Mouse (Mus musculus): ENCODE measurements around the gene Kifc5b. TPM values are rescaled to one million over a fixed set of nuclear protein-coding genes. Genes with fewer than 3 reads are reported as not detected.

Gene Kifc5b
- polyA plus RNA-seq (2015; fragmentation: Nextera tagmentation; extraction: Ambion mirVana), result 4.2 and 4.4 TPM in 2 replicates

- peak; percentile 99 for ATAC-seq
- H3K27ac ChIP-seq, result no peak within 1 kb of the TSS
- under 1% methylated on average over 61 of the region's 72 CpGs for WGBS
These were observed at the start of gene Kifc5b for GRCm38 (mm10) chr17:26916711-26917482. Gene Kifc5b, plus strand, starts transcription at chr17:26917091.

GRCm38 (mm10) chr17:26868756-26869155 lies 48.1 kb upstream of the Kifc5b start:
- H3K4me3 ChIP-seq (replicated peaks), result no peak overlapping the region
- WGBS, result 41% methylated on average over 5 of the region's 5 CpGs
- no peak overlapping the region for H3K27ac ChIP-seq
- no peaks in the 10 kb centered on the region for H3K9me3 ChIP-seq
- no peak overlapping the region for H3K4me2 ChIP-seq (replicated peaks)
- no peak for ATAC-seq
- H3K36me3 ChIP-seq, result no peaks in the 10 kb centered on the region
- no peak overlapping the region for H3K9ac ChIP-seq (replicated peaks)
- H3K4me1 ChIP-seq (replicated peaks), result no peaks in the 10 kb centered on the region
- H3K27me3 ChIP-seq, result no peaks in the 10 kb centered on the region

More at GRCm38 (mm10) chr17:26916711-26917482, at the start of gene Kifc5b:
- Histone ChIP-seq H3K4me2 (replicated peaks) (peak within 1 kb of the TSS; percentile 77), H3K4me3 (replicated peaks) (peak within 1 kb of the TSS; percentile 69), H3K36me3 (0 out of 2 replicates have a peak, but pooled peaks cover 9% of the 10 kb centered on the region), H3K9ac (replicated peaks) (peak within 1 kb of the TSS; percentile 67), H3K9me3 (no peaks in the 10 kb centered on the region), H3K4me1 (replicated peaks) (peaks cover 13% of the 10 kb centered on the region), H3K27me3 (no peaks in the 10 kb centered on the region)

GRCm38 (mm10) chr17:26872870-26873269 lies 44.0 kb upstream of the Kifc5b start:
- Histone ChIP-seq H3K27me3 (no peaks in the 10 kb centered on the region), H3K9me3 (no peaks in the 10 kb centered on the region), H3K9ac (replicated peaks) (no peak overlapping the region), H3K27ac (no peak overlapping the region), H3K4me1 (replicated peaks) (no peaks in the 10 kb centered on the region), H3K4me3 (replicated peaks) (no peak overlapping the region), H3K36me3 (no peaks in the 10 kb centered on the region), H3K4me2 (replicated peaks) (no peak overlapping the region)
- ATAC-seq, result no peak
- 73% methylated on average over 3 of the region's 3 CpGs for WGBS

- Histone ChIP-seq H3K4me3 (replicated peaks) (no peak overlapping the region), H3K9ac (replicated peaks) (no peak overlapping the region), H3K27me3 (no peaks in the 10 kb centered on the region), H3K4me1 (replicated peaks) (no peaks in the 10 kb centered on the region), H3K4me2 (replicated peaks) (no peak overlapping the region), H3K9me3 (peaks cover 1% of the 10 kb centered on the region), H3K27ac (no peak overlapping the region), H3K36me3 (no peaks in the 10 kb centered on the region)
- 77% methylated on average over 8 of the region's 8 CpGs for WGBS
- no peak for ATAC-seq
These were observed 43.4 kb upstream of the Kifc5b start for GRCm38 (mm10) chr17:26873502-26873901.

GRCm38 (mm10) chr17:26874542-26874941 lies 42.3 kb upstream of the Kifc5b start:
- no peak for ATAC-seq
- no peak overlapping the region for H3K27ac ChIP-seq
- 75% methylated on average over 11 of the region's 11 CpGs for WGBS

GRCm38 (mm10) chr17:26877927-26878326 lies 39.0 kb upstream of the Kifc5b start:
- no peak overlapping the region for H3K27ac ChIP-seq
- H3K4me3 ChIP-seq (replicated peaks), result no peak overlapping the region
- ATAC-seq, result no peak
- peaks cover 7% of the 10 kb centered on the region for H3K9me3 ChIP-seq
- H3K9ac ChIP-seq (replicated peaks), result no peak overlapping the region
- H3K36me3 ChIP-seq, result no peaks in the 10 kb centered on the region
- no peaks in the 10 kb centered on the region for H3K27me3 ChIP-seq
- no peaks in the 10 kb centered on the region for H3K4me1 ChIP-seq (replicated peaks)
- WGBS, result 87% methylated on average over 7 of the region's 7 CpGs
- no peak overlapping the region for H3K4me2 ChIP-seq (replicated peaks)

More at GRCm38 (mm10) chr17:26874542-26874941, 42.3 kb upstream of the Kifc5b start:
- Histone ChIP-seq H3K36me3 (no peaks in the 10 kb centered on the region), H3K4me1 (replicated peaks) (no peaks in the 10 kb centered on the region), H3K4me2 (replicated peaks) (no peak overlapping the region), H3K4me3 (replicated peaks) (no peak overlapping the region), H3K27me3 (no peaks in the 10 kb centered on the region), H3K9ac (replicated peaks) (no peak overlapping the region), H3K9me3 (peaks cover 7% of the 10 kb centered on the region)

GRCm38 (mm10) chr17:26879235-26879634 lies 37.7 kb upstream of the Kifc5b start:
- Histone ChIP-seq H3K9ac (replicated peaks) (no peak overlapping the region), H3K27ac (no peak overlapping the region), H3K9me3 (peaks cover 7% of the 10 kb centered on the region), H3K36me3 (no peaks in the 10 kb centered on the region), H3K4me2 (replicated peaks) (no peak overlapping the region), H3K4me3 (replicated peaks) (no peak overlapping the region), H3K27me3 (0 out of 2 replicates have a peak, but pooled peaks cover 6% of the 10 kb centered on the region), H3K4me1 (replicated peaks) (no peaks in the 10 kb centered on the region; the same call in 1 of the 2 replicates)
- ATAC-seq, result no peak
- WGBS, result 91% methylated on average over 6 of the region's 6 CpGs

- H3K27me3 ChIP-seq, result peaks cover 19% of the 10 kb centered on the region
- H3K9me3 ChIP-seq, result peaks cover 7% of the 10 kb centered on the region
- H3K4me3 ChIP-seq (replicated peaks), result no peak overlapping the region
- WGBS, result 85% methylated on average over 1 of the region's 1 CpGs
- no peak overlapping the region for H3K9ac ChIP-seq (replicated peaks)
- no peak overlapping the region for H3K4me2 ChIP-seq (replicated peaks)
- H3K4me1 ChIP-seq (replicated peaks), result peaks cover 18% of the 10 kb centered on the region
- no peak overlapping the region for H3K27ac ChIP-seq
- no peaks in the 10 kb centered on the region for H3K36me3 ChIP-seq
- ATAC-seq, result no peak
These were observed 34.2 kb upstream of the Kifc5b start for GRCm38 (mm10) chr17:26882706-26883105.

- H3K4me2 ChIP-seq (replicated peaks), result no peak overlapping the region
- H3K9ac ChIP-seq (replicated peaks), result no peak overlapping the region
- H3K36me3 ChIP-seq, result no peaks in the 10 kb centered on the region
- H3K4me3 ChIP-seq (replicated peaks), result no peak overlapping the region
- 80% methylated on average over 6 of the region's 6 CpGs for WGBS
- H3K27ac ChIP-seq, result no peak overlapping the region
- H3K9me3 ChIP-seq, result peaks cover 5% of the 10 kb centered on the region
- no peak for ATAC-seq
- peaks cover 20% of the 10 kb centered on the region for H3K27me3 ChIP-seq
- peaks cover 18% of the 10 kb centered on the region for H3K4me1 ChIP-seq (replicated peaks)
These were observed 33.3 kb upstream of the Kifc5b start for GRCm38 (mm10) chr17:26883585-26883984.

- 23% methylated on average over 25 of the region's 25 CpGs for WGBS
- ATAC-seq, result 0 out of 2 replicates have a peak, but pooled peaks have one; percentile 48
These were observed 31.6 kb upstream of the Kifc5b start for GRCm38 (mm10) chr17:26884995-26885926.

GRCm38 (mm10) chr17:26886047-26886749 lies 30.7 kb upstream of the Kifc5b start:
- Histone ChIP-seq H3K9me3 (no peaks in the 10 kb centered on the region), H3K9ac (replicated peaks) (no peak overlapping the region; the same call in 1 of the 2 replicates), H3K36me3 (no peaks in the 10 kb centered on the region), H3K27ac (no peak overlapping the region), H3K4me1 (replicated peaks) (peaks cover 18% of the 10 kb centered on the region), H3K4me3 (replicated peaks) (peak overlapping the region; percentile 41), H3K4me2 (replicated peaks) (peak overlapping the region; percentile 61), H3K27me3 (peaks cover 20% of the 10 kb centered on the region)
- ATAC-seq, result peak; percentile 92
- 10% methylated on average over 30 of the region's 30 CpGs for WGBS

More at GRCm38 (mm10) chr17:26884995-26885926, 31.6 kb upstream of the Kifc5b start:
- Histone ChIP-seq H3K9ac (replicated peaks) (peak overlapping the region; percentile 48), H3K27ac (no peak overlapping the region), H3K36me3 (no peaks in the 10 kb centered on the region), H3K4me1 (replicated peaks) (peaks cover 18% of the 10 kb centered on the region), H3K27me3 (peaks cover 20% of the 10 kb centered on the region), H3K4me2 (replicated peaks) (peak overlapping the region; percentile 61), H3K9me3 (no peaks in the 10 kb centered on the region), H3K4me3 (replicated peaks) (peak overlapping the region; percentile 41)
